Mouse (Mus musculus): Measurements from ENCODE around the gene Eif2ak1.

DNA sequence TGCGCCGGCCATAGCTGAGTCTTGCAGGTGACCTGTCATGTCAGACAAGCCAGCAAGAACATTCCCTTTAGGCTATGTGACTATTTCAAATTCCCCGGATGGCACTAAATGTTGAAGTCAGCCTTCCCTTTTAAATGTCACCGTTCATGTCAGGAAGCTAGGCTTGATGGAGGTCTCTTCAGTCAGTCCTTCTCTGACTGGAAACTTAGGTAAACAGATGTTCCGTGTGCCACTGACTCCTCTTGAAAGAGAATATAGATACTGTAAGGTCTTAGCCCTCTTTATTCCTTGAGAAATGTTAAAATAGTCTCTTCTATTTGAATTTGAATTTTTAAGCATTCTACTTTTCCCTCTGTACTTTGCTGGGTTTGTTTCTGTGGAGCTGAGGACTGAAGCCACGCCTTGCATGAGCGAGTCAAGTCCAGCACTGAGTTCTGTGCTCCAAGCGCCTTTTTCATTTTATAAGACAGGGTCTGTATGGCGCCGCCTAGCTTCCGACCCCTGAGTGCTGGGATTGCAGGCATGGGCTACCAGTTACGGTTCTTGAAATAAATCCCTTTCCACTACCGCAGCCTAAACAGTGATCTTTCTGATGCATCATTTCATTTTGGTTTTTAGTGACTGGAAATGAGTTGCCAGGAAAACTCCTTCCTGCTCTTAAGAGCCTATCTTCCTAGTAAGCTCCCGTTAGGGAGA, 80.2 kb downstream of the Eif2ak1 start, which contains the start of gene Ankrd61:
- no peak for TF ChIP-seq MAX (IDR thresholded peaks at IDR 0.05)
- no peak for TF ChIP-seq USF1 (IDR thresholded peaks at IDR 0.05; ENCODE audit: low read depth)

Measured in C2C12 (cell line).